Mouse (Mus musculus) lung, embryonic 15.5 days (tissue): ENCODE measurements around the gene Sypl2. TPM values are rescaled to one million over a fixed set of nuclear protein-coding genes. Genes with fewer than 3 reads are reported as not detected.
"Not testable (repeated sequence)": the region's sequence is repeated elsewhere in the genome, so short reads cannot be mapped to it uniquely, and the experiment has no call there.

ENCODE experiments used
- ATAC-seq: fragments of 200-750 bp; cut with Nextera tagmentation; 2 replicates; pipeline ENCODE4 v1.8.0; 2017; ENCODE audit warnings: moderate number of reproducible peaks, borderline replicate concordance; ENCODE audit not compliant: low FRiP score, low TSS enrichment; ENCODE audit errors: extremely low read depth
- H3K27ac ChIP-seq: fragments of 300-500 bp; sonication (generic); 2 replicates; pipeline ENCODE4 v1.5.1; 2015; ENCODE audit warnings: moderate library complexity, mild to moderate bottlenecking, inconsistent platforms
- H3K27me3 ChIP-seq: fragments of 300-500 bp; sonication (generic); 2 replicates; pipeline ENCODE4 v1.6.1; 2015; ENCODE audit warnings: inconsistent platforms
- H3K36me3 ChIP-seq: fragments of 300-500 bp; sonication (generic); 2 replicates; pipeline ENCODE4 v1.6.1; 2015; ENCODE audit warnings: inconsistent platforms
- H3K4me1 ChIP-seq: fragments of 300-500 bp; sonication (generic); 2 replicates; pipeline ENCODE4 v1.6.1; 2015; ENCODE audit warnings: inconsistent platforms
- H3K4me2 ChIP-seq: fragments of 300-500 bp; sonication (generic); 2 replicates; pipeline ENCODE4 v1.6.1; 2015; ENCODE audit warnings: inconsistent platforms, mild to moderate bottlenecking, moderate library complexity
- H3K4me3 ChIP-seq: fragments of 300-500 bp; sonication (generic); 2 replicates; pipeline ENCODE4 v1.5.1; 2015; ENCODE audit warnings: mild to moderate bottlenecking, inconsistent platforms
- H3K9ac ChIP-seq: fragments of 300-500 bp; sonication (generic); 2 replicates; pipeline ENCODE4 v1.6.1; 2015; ENCODE audit warnings: inconsistent platforms
- H3K9me3 ChIP-seq: fragments of 300-500 bp; sonication (generic); 2 replicates; pipeline ENCODE4 v1.6.1; 2016; ENCODE audit warnings: inconsistent platforms
- WGBS: fragments of 180-500 bp; shearing (Covaris S2); methylation state at CpG from one replicate; pipeline ENCODE4 v1.1.7; 2015; 5-methylcytosine and 5-hydroxymethylcytosine counted together
- polyA plus RNA-seq: library from polyadenylated mRNA; unstranded; fragments of >200 nt; fragmentation: Nextera tagmentation; extraction: Ambion mirVana; gene quantifications from 2 replicates; pipeline ENCODE4 v1.2.1, GENCODE M21; 2015

The Sypl2 gene
- 0.42 and 0.54 TPM in 2 replicates for polyA plus RNA-seq

- H3K27me3 ChIP-seq: peaks cover 46% of the 10 kb centered on the region
- H3K4me2 ChIP-seq: peak within 1 kb of the TSS; percentile 81
- H3K9me3 ChIP-seq: no peaks in the 10 kb centered on the region
- ATAC-seq: no peak
- H3K9ac ChIP-seq: peak within 1 kb of the TSS; percentile 29
- WGBS: 4% methylated on average over 44 of the region's 44 CpGs
- peak within 1 kb of the TSS; percentile 44 for H3K4me3 ChIP-seq
- peaks cover 17% of the 10 kb centered on the region for H3K4me1 ChIP-seq
- H3K36me3 ChIP-seq: no peaks in the 10 kb centered on the region
- H3K27ac ChIP-seq: no peak within 1 kb of the TSS
Measured at GRCm38 (mm10) chr3:108226558-108227350, at the start of gene Sypl2. TSS of gene Sypl2 (minus strand) at chr3:108226648.

DNA sequence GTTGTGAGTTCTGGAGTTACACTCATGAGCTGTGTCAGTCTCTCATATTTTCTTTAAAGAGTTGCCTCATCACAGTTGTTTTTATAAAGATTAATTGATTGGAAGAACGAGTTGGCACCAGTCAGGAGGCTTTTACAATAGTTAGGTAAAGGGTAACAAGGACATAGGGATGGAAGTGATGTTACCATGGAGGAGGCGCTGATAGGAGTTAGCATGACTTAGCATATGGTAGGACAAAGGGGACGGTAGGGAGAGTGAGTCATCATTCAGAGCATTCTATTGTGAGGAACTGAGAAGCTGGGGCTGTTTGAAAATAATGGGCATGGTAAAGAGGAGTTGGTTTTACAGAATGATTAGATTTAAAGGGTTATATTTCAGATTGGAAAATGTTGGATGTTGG lies 32.9 kb upstream of the Sypl2 start:
- H3K27me3 ChIP-seq: no peaks in the 10 kb centered on the region
- ATAC-seq: no peak
- peaks cover 16% of the 10 kb centered on the region for H3K36me3 ChIP-seq
- WGBS: 77% methylated on average over 3 of the region's 3 CpGs
- H3K9me3 ChIP-seq: no peaks in the 10 kb centered on the region
- H3K4me1 ChIP-seq: peaks cover 13% of the 10 kb centered on the region
- no peak overlapping the region for H3K9ac ChIP-seq
- 0 out of 2 replicates have a peak overlapping the region, but pooled peaks have one; percentile 78 for H3K4me2 ChIP-seq
- H3K4me3 ChIP-seq: no peak overlapping the region
- H3K27ac ChIP-seq: no peak overlapping the region

DNA sequence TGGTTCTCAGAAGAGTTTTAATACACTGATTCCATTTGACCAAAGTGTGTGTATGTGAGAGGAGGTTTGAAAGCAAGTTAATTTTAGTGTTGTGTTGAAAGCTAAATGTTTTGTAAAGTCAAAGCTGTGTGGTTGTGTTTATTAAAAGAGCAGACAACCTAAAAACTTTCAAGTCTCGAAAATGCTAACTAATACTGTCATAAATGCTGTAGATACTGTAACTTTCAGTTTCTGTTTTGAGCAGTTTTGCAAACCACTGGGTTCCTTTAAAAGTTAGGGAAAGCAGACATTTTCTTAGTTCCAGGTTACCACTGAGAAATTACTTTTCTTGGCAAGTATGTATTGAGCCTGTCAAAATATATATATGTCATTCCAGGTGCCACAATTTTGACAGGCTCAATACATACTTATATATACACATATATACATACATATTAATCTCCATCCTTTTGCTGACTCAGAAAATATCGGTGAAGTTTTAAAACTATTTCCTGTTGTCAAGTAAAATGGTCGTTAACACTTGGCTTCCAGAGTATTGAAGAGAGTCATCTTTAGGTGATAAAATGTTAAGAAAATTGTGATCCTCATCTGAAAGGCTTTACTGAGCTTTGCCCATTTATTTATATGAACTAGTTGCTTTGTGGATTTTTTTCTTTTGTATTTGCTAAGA lies 31.5 kb upstream of the Sypl2 start:
- H3K27me3 ChIP-seq: no peaks in the 10 kb centered on the region
- peak overlapping the region; percentile 78 for H3K4me2 ChIP-seq
- no peaks in the 10 kb centered on the region for H3K9me3 ChIP-seq
- WGBS: 59% methylated on average over 3 of the region's 3 CpGs
- peaks cover 9% of the 10 kb centered on the region for H3K36me3 ChIP-seq
- 0 out of 2 replicates have a peak overlapping the region, but pooled peaks have one; percentile 31 for H3K27ac ChIP-seq
- peak overlapping the region; percentile 87 for H3K9ac ChIP-seq
- ATAC-seq: no peak
- H3K4me1 ChIP-seq: peaks cover 13% of the 10 kb centered on the region
- H3K4me3 ChIP-seq: peak overlapping the region; percentile 88

DNA sequence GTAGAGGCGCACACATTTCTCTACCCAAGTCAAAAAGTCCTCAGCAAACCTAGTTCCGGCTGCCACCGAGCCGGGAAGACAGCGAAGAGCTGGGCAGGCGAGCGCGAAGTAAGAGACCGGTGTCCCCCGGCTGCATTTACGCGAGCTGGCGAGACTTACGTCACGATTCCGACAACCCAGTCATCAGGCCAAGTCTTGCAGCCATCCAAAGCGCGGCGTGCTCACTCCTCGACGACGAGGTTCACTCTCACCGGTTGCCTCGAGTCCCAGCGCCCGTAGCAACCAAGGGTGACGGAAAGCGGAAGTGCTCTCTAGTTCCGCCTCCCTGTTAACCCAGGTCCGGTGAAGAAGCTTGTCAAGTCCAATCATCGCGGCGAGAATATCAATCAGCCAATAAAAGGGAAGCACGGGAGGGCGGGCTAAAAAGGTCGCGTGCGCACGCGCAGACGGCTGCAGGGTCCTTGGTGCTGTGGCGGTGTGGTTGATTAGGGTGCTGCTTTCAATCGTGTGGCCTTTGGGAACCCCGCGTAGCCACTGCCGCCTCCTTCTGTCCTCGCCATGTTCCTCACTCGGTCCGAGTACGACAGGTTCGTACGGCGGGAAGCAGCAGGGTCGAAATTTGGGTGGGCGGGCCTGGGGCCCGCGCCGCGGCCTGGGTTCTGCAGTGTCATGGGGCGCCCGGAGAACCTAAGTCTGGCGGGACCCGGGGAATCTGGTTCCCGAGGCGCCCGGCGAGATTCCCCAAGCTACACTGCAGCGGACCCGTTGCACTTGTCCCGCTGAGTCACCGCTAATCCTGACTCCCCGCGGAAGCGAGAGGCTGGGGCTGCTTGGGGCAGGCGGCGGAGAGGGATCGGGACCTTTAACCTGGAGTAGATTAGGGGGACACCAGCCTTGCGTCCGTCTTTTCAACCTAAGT lies 30.5 kb upstream of the Sypl2 start, which contains the start of gene Psma5:
Gene Psma5, plus strand, starts transcription at position 208 of the 919 bp plus-strand sequence.
- Histone ChIP-seq H3K27me3 (no peaks in the 10 kb centered on the region), H3K4me1 (peaks cover 13% of the 10 kb centered on the region), H3K9me3 (no peaks in the 10 kb centered on the region), H3K27ac (peak within 1 kb of the TSS; percentile 60), H3K4me3 (peak within 1 kb of the TSS; percentile 88), H3K36me3 (peaks cover 2% of the 10 kb centered on the region), H3K4me2 (peak within 1 kb of the TSS; percentile 78), H3K9ac (peak within 1 kb of the TSS; percentile 87)
- ATAC-seq: peak; percentile 100
- WGBS: under 1% methylated on average over 78 of the region's 79 CpGs

- ATAC-seq: no peak
- Histone ChIP-seq H3K9ac (no peak overlapping the region), H3K27ac (no peak overlapping the region), H3K36me3 (no peaks in the 10 kb centered on the region), H3K27me3 (no peaks in the 10 kb centered on the region), H3K4me3 (no peak overlapping the region), H3K9me3 (no peaks in the 10 kb centered on the region), H3K4me2 (no peak overlapping the region), H3K4me1 (no peaks in the 10 kb centered on the region)
- 86% methylated on average over 2 of the region's 2 CpGs for WGBS
Measured at GRCm38 (mm10) chr3:108246857-108247256, 20.4 kb upstream of the Sypl2 start.

DNA sequence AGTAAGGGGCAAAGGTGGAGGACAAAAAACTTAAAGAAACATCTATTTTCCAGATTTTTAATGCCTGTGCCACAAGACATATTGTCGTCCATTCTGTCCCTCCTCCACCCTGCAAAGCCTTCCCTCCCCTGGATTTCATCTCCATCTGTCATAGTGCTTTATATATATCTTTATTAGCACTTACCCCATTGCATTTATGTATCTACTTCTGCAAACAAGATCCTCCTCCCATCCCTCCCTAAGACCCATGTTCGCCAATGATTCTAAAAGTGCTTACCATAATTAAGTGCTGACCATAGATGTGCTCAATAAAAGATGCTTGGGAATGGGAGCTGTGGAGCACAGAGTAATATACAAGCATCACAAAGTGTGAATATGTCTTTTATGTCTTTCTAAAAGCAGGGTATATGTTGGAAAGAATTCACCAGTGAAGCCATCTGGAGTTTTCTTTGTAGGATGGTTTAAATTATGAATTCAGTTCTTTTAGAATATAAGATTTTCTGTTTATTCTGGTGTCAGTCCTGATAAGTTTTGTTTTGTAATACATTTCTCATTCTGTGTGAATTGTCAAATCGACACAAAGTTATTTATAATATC lies 14.9 kb upstream of the Sypl2 start:
- no peaks in the 10 kb centered on the region for H3K4me1 ChIP-seq
- ATAC-seq: no peak
- no peak overlapping the region for H3K4me3 ChIP-seq
- no peak overlapping the region for H3K9ac ChIP-seq
- H3K27ac ChIP-seq: no peak overlapping the region
- no peaks in the 10 kb centered on the region for H3K36me3 ChIP-seq
- WGBS: 81% methylated on average over 3 of the region's 3 CpGs
- H3K4me2 ChIP-seq: no peak overlapping the region
- H3K9me3 ChIP-seq: no peaks in the 10 kb centered on the region
- H3K27me3 ChIP-seq: no peaks in the 10 kb centered on the region

- not testable (repeated sequence) for ATAC-seq, H3K9me3 ChIP-seq
- WGBS: 80% methylated on average over 4 of the region's 4 CpGs
Measured at GRCm38 (mm10) chr3:108237474-108238102, 11.1 kb upstream of the Sypl2 start.

GRCm38 (mm10) chr3:108231646-108232045 lies 5.2 kb upstream of the Sypl2 start:
- no peak overlapping the region for H3K9ac ChIP-seq
- peaks cover 7% of the 10 kb centered on the region for H3K4me1 ChIP-seq
- H3K4me2 ChIP-seq: no peak overlapping the region
- no peaks in the 10 kb centered on the region for H3K36me3 ChIP-seq
- ATAC-seq: no peak
- 57% methylated on average over 4 of the region's 4 CpGs for WGBS
- H3K9me3 ChIP-seq: no peaks in the 10 kb centered on the region
- H3K4me3 ChIP-seq: no peak overlapping the region
- peaks cover 14% of the 10 kb centered on the region for H3K27me3 ChIP-seq
- no peak overlapping the region for H3K27ac ChIP-seq

More at GRCm38 (mm10) chr3:108237474-108238102, 11.1 kb upstream of the Sypl2 start:
- H3K36me3 ChIP-seq, H3K4me1 ChIP-seq, H3K4me2 ChIP-seq, H3K27me3 ChIP-seq, H3K4me3 ChIP-seq, H3K9ac ChIP-seq, H3K27ac ChIP-seq: not testable (repeated sequence)

DNA sequence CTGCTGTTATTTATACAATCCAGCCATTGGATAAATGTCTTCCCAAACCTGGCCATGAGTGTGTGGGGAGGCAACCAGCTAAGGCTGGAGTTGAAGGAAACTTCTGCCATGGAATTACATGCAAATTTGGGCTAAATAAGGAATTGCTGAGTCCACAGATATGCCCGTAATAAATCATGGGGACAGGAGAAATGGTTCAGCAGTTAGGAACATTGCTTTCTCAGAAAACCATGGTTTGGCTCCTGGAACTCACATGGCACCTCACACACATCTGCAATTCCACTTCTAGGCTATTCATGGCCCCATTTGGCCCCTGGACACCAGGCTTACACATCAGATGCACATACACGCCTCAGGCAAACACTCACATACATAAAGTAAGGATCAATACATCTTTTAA lies 1.1 kb upstream of the Sypl2 start:
- Histone ChIP-seq H3K4me3 (peak overlapping the region; percentile 44; the same call in 1 of the 2 replicates), H3K4me1 (peaks cover 17% of the 10 kb centered on the region), H3K9me3 (no peaks in the 10 kb centered on the region), H3K27ac (no peak overlapping the region), H3K9ac (no peak overlapping the region), H3K4me2 (peak overlapping the region; percentile 81; the same call in 1 of the 2 replicates), H3K27me3 (peaks cover 46% of the 10 kb centered on the region), H3K36me3 (no peaks in the 10 kb centered on the region)
- WGBS: 84% methylated on average over 2 of the region's 2 CpGs
- no peak for ATAC-seq

DNA sequence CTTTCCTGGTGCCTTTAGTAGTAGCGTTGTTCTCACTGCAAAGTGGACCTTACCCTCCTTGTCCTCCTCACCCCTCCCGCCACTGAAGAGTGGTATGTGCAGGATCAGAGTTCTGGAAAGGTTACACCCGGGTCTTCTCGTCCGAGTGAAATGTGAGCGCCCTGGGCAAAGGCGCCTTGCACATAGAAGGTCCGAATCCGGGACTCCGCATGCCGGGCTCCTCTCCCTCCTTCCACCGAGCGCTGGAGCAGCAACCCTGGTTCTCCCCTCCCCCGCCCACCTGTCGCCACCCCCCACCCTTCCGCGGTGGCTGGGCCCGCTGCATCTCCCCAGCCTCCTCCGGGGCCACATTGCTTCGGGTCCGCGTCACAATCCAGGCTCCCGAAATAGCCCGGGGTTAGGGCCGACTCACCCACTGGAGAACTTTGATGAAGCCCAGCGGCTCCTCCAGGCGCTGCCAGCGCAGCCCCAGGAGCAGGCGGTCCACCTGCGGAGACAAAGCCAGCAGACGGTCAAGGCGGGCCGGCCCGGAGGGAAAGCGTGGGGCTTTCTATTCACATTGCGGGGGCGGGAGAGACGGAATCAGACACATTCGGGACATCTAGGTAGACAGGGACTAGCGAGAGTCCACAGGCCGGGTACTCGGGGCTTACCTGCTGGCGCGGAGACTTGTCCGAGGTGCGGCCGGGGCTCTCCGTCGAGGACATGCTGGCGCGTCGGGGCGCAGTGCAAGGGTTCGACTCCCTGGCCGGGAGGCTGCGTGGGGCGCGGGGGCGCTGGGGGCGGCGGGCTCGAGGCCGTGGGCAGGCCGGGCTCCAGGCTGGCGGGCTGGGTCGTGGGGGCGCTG lies 514 bp downstream of the Sypl2 start:
- Histone ChIP-seq H3K9me3 (no peaks in the 10 kb centered on the region), H3K27ac (no peak overlapping the region), H3K4me1 (peaks cover 17% of the 10 kb centered on the region), H3K9ac (peak overlapping the region; percentile 29), H3K36me3 (no peaks in the 10 kb centered on the region), H3K4me2 (peak overlapping the region; percentile 81), H3K27me3 (peaks cover 46% of the 10 kb centered on the region), H3K4me3 (peak overlapping the region; percentile 44)
- peak; percentile 35 for ATAC-seq
- WGBS: 1% methylated on average over 62 of the region's 67 CpGs
